Mouse (Mus musculus): ENCODE data around the gene Vdac2. TPM values are rescaled to one million over a fixed set of nuclear protein-coding genes. Genes with fewer than 3 reads are reported as not detected.

Gene Vdac2
- total and polyA plus RNA-seq, 3 experiments = 196 to 280 (median 221) TPM

GRCm38 (mm10) chr14:21817453-21817852, 7.6 kb upstream of the Vdac2 start:
- no peak for DNase-seq

GRCm38 (mm10) chr14:21820880-21821505, 4.0 kb upstream of the Vdac2 start:
- DNase-seq = no peak

- DNase-seq = no peak
These were observed 2.7 kb upstream of the Vdac2 start for GRCm38 (mm10) chr14:21822307-21822706.

- peak; percentile 82 for DNase-seq
These were observed 2.2 kb upstream of the Vdac2 start for GRCm38 (mm10) chr14:21822795-21823374.

- DNase-seq = no peak
These were observed 1.1 kb upstream of the Vdac2 start for GRCm38 (mm10) chr14:21823897-21824296.

GRCm38 (mm10) chr14:21825786-21826491, 901 bp downstream of the Vdac2 start:
- DNase-seq = no peak

- peak; percentile 97 for DNase-seq
These were observed 6.1 kb downstream of the Vdac2 start for GRCm38 (mm10) chr14:21830876-21831767.

- DNase-seq = no peak
These were observed 6.9 kb downstream of the Vdac2 start for GRCm38 (mm10) chr14:21831830-21832403.

- DNase-seq = no peak
These were observed 13.4 kb downstream of the Vdac2 start for GRCm38 (mm10) chr14:21838336-21839017.

GRCm38 (mm10) chr14:21841819-21842592, 17.0 kb downstream of the Vdac2 start:
- DNase-seq = no peak

GRCm38 (mm10) chr14:21843263-21843662, 18.2 kb downstream of the Vdac2 start:
- DNase-seq = no peak

- DNase-seq = no peak
These were observed 21.9 kb downstream of the Vdac2 start for GRCm38 (mm10) chr14:21846827-21847380.

GRCm38 (mm10) chr14:21847381-21848165, 22.5 kb downstream of the Vdac2 start:
- no peak for DNase-seq

- DNase-seq = peak; percentile 96
These were observed 23.4 kb downstream of the Vdac2 start, which contains the start of gene Comtd1 for GRCm38 (mm10) chr14:21848166-21849154. Gene Comtd1, minus strand, starts transcription at chr14:21848977.

GRCm38 (mm10) chr14:21849524-21850418, 24.7 kb downstream of the Vdac2 start:
- DNase-seq = no peak

GRCm38 (mm10) chr14:21850419-21851127, 25.5 kb downstream of the Vdac2 start:
- no peak for DNase-seq
